Mouse (Mus musculus): ENCODE data around the gene Qpct.

The Qpct gene

DNA sequence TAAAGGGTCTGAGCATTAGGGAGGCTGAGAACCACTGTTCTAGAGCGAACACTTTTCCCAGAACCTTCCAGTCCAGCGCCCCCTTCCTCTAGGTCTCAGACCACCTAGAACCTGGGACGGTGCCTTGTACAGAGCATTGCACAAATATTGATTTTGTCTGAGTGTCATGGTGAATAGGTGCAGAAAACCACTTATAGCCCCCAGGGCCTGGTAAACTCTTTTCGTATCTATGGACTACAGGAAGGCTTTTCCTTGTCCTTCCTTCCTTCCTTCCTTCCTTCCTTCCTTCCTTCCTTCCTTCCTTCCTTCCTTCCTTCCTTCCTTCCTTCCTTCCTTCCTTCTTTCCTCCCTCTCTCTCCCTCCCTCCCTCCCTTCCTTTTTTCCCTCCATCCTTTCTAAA is at the start of gene Qpct:
Gene Qpct, plus strand, starts transcription at position 301 of the 400 bp plus-strand sequence.
- in situ Hi-C loops (cut with MseI, MboI) = no loop called here

DNA sequence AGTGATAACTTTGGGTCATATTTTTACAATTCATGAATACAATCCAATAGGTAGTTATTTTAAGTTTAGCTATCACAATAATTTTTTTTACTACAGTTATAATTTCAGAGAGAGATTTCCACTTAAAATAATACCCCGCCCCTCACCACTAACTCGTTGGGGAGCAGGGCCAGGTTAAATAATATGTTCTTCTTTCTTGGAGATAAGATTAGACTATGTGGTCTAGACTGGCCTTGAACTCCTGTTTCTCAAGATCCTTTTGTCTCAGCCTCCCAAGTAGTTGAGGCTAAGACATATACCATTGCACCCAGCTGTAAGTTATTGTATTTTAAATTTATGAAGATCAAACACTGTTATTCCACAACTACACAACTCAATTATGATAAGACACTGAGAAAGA is 38.1 kb upstream of the Qpct start:
- in situ Hi-C loops (cut with MseI, MboI) = no loop called here

DNA sequence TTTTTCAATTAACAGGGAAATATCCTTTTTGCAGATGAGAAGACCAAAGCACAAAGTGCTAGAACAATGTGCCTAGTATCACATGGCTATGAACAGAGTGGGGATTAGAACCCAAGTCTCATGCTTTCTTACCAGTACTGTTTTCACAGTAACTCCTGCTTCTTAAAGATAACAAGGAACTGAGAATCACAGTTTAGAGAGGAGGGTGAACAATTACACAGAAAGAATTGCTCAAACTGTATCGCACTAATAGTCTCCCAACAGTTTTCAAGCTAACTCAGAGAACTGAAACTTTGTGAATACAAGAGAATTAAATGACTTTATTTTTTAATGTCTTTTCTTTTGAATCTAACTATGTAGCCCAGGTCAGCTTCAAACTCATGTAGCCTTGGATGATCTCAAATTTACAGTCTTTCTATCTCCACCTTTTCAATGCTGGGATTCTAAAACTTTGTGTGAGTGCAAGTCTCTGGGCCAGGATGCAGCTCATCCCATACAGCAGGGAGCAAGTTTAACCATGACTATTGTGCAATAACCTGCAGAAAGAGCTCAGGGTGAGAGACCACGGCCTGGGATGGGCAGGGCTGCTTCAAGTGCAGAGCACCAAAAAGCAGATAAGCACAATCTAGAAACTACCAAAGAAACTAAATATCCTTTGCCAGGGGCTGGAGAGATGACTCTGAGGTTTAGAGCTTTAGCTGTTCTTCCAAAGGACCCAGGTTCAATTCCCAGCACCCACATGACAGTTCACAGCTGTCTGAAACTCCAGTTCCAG is 36.6 kb upstream of the Qpct start:
- in situ Hi-C loops (cut with MseI, MboI) = no loop called here

DNA sequence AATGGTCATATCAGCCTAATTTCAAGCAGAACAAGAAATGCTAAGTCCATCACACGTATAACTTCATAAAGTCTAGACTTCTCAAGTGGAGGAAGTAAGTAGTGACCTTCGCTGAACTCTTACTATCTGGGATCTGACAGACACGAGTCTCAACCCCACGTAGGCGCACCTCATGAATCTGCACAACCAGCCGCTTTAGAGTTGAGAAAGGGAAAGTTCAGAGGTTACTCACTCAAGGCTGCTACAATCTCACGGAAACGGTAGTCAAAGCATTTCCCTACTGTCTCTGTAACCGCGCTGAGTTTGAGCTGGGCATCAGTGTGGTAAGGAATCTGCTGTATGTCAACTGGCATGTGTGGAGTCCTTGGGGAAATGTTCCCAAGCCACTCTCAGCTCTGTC is 35.9 kb upstream of the Qpct start:
- in situ Hi-C loops (cut with MseI, MboI) = no loop called here

DNA sequence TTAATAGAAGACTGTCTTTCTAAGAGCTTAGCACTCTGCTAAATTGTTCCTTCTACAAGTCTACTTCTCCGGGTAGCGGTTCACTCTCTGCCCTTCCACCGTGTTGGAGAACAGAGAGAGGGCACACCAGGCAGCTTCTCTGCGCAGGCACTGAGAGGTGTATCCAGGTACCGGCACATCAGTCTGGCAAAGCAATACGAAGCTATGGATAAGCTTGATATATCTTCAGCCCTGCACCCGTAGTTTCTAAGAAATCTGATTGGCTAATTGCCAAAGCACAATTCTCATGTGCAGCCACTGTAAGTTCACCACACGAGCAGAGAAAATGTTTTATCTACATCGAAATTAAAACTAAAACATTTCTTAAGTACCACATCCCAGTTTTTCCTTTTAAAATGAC is 33.3 kb upstream of the Qpct start:
- in situ Hi-C loops (cut with MseI, MboI) = no loop called here

DNA sequence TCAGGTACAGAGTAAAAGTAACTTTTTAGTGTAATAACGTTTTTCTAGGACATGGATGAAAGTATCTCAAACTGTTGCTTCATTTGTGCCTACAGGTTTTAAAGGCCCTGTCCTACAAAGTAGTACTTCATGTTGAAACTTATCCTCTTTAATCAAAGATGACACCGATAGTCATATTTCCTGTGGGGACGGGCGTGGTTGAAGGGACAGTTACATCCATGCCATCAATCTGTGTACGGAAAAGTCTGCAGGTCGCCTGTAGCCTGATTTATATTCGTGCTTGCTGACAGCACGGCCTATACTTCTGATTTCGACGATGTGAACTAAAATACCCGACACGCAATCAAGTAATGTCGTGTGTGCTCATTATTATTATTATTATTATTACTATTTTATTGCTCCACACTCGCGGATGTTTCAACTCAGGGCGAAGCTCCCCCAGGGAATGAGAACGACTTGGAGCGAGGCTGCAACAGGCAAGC is 31.9 kb upstream of the Qpct start:
- in situ Hi-C loops (cut with MseI, MboI) = no loop called here

DNA sequence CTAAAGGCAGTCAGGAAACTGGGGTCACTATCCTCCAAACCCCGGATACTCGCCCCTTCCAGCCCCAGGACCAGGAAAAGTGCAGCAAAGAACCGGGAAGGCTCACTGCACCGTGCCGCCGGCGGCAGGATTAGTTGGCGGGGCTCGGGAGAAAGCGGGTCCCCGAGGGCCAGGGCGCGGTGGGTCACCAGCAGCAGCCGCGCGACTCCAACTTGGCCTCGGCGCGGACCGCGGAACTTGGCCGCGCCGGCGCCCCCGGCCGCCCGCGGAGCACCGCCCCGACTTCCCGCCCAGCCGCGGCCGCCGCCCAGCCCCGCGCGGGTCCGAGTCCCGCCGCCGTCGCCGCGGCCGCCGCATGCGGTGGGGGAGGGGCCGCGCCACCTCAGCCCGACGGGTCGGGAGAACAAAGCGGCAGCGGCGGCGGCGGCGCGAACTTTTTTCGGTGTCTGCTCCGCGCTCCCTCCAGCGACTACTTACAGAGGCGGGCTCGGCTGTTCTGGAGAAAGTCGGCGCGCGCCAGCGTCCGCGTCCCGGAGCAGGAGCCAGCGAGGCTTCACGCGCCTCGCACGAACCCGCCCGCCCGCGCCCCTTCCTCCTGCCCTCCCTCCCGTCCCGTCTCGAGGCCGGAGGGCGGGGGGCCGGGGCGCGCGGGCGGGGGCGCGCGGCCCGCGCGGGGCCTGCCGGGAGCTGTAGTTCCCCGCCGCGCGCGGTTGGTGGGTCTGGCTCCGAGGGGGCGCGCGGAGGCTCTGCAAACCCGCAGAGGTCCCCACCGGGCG is 31.3 kb upstream of the Qpct start, which contains the start of gene Prkd3:
Gene Prkd3, minus strand, starts transcription at position 609 of the 776 bp plus-strand sequence.
- in situ Hi-C loops (cut with MseI, MboI) = no loop called here

DNA sequence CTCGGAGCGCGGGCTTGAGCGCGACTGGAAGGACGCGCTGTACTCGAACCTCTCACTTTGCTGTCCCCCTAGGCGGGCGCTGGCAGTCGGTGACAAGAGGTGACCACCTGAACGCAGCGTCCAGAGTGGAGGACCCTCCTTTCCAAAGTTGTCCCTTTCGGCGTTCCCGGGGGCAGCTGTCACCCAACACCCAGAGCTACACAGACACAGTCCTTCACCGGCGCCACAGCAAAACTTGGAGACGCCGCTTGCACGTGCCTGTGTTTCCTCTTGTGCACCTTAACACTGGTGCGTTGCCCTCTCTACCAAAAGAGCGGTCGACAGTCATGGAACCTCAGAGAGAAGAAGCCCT is 30.7 kb upstream of the Qpct start:
- in situ Hi-C loops (cut with MseI, MboI) = no loop called here

DNA sequence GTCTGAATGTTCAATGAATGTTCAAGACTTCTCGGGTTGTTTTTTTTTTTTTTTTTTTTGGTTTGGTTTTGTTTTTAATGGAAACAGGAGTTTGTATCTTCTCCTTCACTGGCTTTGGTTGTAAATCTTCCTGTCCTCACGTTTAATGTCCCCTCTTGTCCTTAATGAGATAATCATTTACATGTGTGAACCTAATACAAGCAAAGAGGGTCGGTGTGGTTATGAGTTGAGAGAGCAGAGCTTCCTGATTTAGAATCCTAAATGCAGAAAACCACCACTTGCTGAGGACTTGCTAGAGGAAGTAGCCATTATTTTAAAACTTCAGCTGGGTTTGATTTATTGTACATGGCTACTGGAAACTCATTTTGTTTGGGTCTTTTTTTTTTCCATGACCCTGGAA is 29.0 kb upstream of the Qpct start:
- in situ Hi-C loops (cut with MseI, MboI) = no loop called here

DNA sequence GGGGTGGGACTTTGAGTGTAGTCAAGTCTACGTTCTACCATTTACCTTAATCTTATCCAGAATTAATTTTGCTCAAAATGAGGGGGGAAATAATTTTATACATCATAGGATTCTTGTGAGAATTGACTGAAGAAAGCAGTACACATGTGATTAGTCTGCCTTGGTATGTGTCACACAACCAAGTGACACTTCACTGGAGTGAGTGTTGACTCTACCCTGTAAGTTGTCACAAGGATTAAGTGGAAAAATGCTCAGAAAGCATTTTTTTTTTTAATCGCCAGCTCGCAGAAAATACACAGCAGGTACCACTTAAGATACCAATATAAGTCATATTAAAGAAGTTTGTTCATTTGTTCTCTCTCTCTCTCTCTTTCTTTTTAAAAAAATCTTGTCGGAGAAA is 27.2 kb upstream of the Qpct start:
- in situ Hi-C loops (cut with MseI, MboI) = no loop called here

DNA sequence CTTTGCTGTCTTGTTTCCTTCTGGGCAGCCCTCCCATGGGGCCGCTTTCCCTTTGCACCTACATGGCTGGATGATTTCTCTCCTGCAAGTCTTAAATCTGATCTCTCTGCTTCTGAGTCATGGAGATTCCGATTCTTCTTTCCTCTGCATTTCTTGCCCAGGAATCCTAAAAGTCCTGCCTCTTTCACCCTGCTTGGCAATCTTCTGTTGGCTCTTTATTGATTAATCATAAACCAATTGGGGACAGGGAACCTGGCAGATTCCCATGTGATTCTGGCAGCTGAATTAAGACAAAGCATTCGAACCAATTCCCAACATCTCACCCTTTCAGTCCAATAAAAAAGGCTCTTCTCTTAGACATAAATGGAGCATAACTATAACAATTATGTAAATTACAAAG is 22.5 kb upstream of the Qpct start:
- in situ Hi-C loops (cut with MseI, MboI) = no loop called here

DNA sequence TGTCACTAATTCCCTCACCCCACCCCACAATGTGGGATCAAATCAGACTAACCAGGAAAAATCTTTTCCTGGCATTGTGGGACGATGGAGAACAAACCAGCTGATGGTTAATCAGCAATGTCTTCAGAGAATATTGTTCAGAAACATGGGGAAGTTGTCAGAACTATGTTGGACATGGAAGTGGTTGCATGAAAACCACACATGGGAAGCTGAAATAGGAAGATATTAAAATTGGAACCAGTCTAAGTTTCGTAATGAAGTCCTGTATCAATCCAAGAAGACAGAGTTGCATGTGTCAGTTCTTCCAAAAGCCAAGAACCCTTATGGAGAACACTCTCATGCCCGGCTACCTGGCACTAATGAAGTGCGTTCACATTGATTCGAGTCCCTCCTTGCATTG is 20.1 kb upstream of the Qpct start:
- in situ Hi-C loops (cut with MseI, MboI) = no loop called here

DNA sequence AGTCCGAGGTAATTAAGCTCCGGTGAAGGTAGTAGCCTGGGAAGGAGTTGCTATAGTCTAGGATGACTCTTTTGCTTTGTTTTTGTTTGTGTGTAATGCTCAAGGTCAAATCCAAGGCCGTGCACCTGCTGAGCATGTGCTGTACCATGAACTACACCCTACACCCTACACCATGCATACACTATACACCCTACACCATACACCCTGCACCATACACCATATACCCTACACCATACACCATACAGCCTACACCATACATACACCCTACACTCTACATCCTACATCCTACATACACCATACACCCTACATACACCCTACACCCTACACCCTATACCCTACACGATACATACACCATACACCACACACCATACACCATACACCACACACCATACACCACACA is 18.9 kb upstream of the Qpct start:
- in situ Hi-C loops (cut with MseI, MboI) = no loop called here

DNA sequence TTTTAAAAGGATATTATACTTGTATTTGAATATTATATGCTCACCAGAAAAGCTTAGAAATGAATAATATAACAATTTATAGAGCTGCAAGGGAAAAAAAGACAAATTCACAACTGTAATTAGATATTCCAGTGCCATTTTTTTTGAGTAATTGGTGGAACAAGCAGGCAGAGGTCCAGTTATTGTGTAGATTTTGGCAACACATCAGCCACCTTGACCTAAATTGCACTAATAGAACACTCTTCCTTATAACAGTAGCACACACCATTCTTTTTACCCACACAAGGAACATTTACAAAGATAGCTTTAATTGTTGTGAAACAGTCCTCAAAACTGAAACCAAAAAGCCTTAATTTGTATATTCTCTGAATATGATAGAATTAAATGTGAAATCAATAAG is 12.0 kb upstream of the Qpct start:
- in situ Hi-C loops (cut with MseI, MboI) = no loop called here

DNA sequence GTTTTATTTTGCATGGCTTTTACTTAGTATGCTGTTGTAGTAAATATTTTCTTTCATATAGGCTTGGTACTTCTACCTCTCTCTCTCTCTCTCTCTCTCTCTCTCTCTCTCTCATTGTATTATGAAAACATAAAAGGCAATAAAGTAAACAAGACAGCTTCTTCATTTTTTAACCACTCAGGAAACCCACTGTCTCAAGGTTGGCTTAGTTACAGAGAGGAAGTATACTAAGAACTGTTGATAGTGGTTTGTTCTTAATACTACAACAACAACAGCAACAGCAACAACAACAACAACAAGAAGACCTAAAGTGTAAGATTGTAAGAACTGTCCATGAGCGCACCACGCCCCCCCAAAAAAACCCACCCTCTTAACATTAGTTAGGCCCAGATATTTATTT is 8.0 kb upstream of the Qpct start:
- in situ Hi-C loops (cut with MseI, MboI) = no loop called here

DNA sequence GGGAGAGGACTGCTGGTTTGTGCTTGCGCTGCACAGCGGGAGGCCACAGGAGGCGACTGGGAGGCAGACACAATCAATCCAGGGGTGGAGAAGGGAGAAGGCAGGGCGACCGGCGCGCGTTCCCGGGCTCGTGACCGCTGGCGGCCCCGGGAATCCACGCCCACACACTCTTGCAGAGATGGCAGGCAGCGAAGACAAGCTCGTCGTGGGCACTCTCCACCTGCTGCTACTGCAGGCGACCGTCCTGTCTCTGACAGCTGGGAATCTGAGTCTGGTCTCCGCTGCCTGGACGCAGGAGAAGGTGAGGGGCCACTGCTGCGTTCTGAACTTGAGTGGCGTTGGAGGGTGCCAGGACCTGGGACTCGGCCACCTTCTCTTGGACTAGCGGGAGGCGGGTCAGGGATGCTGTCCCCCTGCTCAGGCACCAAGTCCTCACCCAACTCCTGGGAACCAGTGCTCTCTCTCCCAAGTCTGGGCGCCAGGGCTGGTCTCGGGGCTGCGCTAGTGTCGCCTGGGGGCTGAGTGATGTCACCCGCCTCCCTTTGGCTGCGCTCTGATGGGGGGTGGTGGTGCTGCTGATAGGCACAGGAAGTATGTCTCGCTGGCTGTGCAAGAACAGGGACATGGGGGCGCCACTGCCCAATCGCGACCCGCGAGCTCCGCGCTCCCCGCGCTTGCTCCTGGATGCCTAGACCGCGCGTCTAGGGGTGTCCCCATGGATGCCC is 544 bp downstream of the Qpct start:
- in situ Hi-C loops (cut with MseI, MboI) = no loop called here

DNA sequence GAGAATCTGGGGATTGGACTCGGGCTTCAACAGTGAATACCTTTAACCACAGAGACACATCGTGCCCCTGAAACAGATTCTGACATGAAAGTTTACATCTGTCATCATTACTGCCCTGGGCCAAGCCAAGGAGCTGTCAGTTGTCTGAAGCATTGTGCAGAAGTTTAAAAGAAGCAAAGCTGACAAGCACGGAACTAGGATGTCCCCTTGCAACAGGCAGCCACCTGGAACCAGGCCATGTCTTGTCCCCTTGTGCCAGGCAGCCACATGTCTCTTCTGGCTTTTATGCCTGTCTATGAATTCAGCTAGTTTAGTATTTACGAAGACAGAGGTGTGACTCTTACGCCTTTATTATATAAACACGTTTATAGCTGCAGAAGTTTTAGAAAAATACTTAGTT is 6.6 kb downstream of the Qpct start:
- in situ Hi-C loops (cut with MseI, MboI) = no loop called here

DNA sequence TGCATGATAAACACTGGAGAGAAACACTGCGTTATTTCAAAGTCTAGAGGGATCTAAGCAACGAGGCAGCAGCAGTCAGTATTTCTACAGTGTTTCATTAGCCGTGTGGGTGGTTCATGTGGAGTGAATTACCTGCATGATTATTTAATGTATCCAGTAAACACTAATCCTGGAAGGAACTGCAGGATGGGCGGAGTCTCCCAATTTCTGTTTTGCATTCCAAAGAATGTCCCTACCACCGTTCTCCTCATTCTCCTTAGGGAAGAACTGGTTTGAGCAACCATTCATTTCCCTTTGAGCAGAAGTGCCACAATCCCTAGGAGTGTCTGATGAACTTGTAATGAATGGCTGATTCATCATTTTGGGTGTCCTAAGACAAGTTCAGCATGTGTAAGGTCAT is 8.5 kb downstream of the Qpct start:
- in situ Hi-C loops (cut with MseI, MboI) = no loop called here

DNA sequence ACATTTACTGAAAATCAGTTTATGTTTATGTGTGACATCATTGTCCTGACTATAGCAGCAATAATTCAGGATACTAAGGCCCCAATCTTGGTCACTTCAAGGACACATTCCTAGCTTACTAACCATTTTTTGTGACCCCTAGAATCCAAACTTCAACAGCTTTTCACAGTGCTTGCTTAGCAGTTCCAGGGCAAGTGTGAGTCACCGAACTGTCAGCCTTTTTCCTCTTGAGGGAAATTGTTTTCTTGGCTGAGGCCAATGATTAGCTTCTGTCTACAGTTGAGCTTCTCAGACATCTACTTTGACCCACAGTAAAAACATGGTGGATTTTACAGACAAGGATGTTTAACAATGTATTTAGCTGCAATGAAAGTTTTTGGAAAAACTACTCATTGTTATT is 12.5 kb downstream of the Qpct start:
- in situ Hi-C loops (cut with MseI, MboI) = no loop called here

DNA sequence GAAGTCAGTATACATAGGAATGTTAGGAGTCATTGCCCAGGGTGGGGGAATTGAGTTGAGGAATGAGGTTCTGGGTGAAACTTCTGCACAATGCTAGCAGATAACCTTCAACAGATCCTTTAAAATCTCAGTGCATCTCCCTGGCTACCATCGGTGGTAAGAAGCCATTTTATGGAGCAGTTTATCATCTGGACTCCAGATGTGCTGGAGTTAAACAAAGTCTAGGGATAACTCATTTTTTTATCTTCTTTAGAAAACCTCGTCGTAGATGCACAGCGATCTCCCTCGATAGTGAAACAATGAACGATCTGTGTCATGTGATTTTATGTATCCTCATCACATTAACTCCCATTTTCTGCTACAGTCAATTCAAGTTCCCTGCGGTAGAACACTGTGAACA is 16.9 kb downstream of the Qpct start:
- in situ Hi-C loops (cut with MseI, MboI) = no loop called here

DNA sequence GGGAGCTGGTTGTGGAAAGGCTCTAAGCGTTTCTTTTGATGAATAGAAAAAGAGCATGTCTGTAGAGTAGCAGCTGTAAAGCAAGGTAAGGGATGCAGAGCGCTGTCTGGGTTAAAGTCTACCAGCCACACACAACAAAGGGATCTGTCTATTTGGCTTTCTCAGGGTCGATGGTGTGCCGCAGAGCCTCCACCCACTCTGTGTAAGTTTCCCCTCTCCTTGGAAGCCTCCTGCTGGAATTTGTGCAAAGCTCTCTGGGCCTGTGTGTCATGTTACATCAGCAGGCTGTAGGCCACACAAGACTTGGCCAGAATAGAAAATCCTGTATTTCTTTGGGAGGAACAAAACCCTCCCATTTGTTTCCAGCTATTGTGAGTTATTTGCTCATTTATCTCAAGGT is 17.3 kb downstream of the Qpct start:
- in situ Hi-C loops (cut with MseI, MboI) = no loop called here

DNA sequence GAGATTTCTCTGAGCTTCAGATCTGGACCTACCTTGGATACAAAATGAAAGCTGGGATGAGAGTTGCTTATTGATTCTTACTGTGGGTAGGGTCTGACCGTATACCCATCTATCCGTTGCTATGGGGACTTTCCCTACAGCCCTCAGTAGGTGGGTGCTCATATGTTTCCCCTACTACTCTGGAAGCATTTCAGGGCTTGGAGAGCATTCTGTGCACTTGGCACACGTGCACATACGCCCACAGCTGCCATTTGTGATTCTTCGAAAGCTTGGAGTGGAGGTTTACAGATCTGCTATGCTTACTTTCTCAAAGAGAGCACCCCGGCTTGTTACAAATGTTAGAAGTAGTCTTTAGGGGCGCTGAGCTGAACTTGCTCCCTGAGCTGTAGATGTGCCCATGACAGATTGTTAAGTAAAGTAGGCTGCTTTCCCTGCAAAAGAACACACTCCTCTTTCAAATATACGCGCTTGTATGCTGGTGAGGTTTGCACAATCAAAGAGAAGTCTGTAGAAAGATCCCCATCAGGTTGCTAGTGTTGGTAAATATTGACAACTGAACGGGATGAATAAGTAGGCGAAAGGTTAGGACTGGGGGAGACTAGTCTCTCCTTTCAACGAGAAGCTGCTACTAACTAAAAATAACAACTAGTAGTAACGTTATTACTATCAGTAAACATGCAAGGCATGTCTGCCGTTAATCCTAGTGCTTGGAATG is 18.2 kb downstream of the Qpct start:
- in situ Hi-C loops (cut with MseI, MboI) = no loop called here

Measured in mouse trophoblast stem cell (cell line).